Mouse (Mus musculus): ENCODE results near the gene Ace.

- TF ChIP-seq HCFC1 (IDR thresholded peaks at IDR 0.05; ENCODE audit: borderline replicate concordance, insufficient read depth, low read length): no peak
- no peak for TF ChIP-seq MAFK (IDR thresholded peaks at IDR 0.05; ENCODE audit: insufficient read depth, low read depth, low read length)
Measured at GRCm38 (mm10) chr11:106033491-106033919, 65.8 kb downstream of the Ace start.
